Mouse (Mus musculus) liver, adult 2 months (tissue): Measurements from ENCODE around the gene Akt2. TPM values are rescaled to one million over a fixed set of nuclear protein-coding genes. Genes with fewer than 3 reads are reported as not detected.

ENCODE experiments used
- DNase-seq: peaks from one replicate; pipeline ENCODE4 v3.0.0-alpha.2; 2011; ENCODE audit warnings: low read depth, low spot score; ENCODE audit errors: extremely low read depth
- H3K27ac ChIP-seq: fragments of 200-500 bp; replicated peaks from 2 replicates; pipeline ENCODE4 v1.5.1; 2012; ENCODE audit warnings: low read depth, mild to moderate bottlenecking, control low read depth, inconsistent platforms, low read length; ENCODE audit not compliant: insufficient read depth
- H3K27me3 ChIP-seq: fragments of 200-500 bp; 2 replicates; pipeline ENCODE4 v1.6.1; 2012; ENCODE audit warnings: mild to moderate bottlenecking, moderate library complexity, low read length, inconsistent platforms; ENCODE audit not compliant: control insufficient read depth, insufficient read depth
- H3K36me3 ChIP-seq: fragments of 200-500 bp; 2 replicates; pipeline ENCODE4 v1.6.1; 2012; ENCODE audit warnings: low read length, inconsistent platforms; ENCODE audit not compliant: control insufficient read depth, insufficient read depth
- H3K4me1 ChIP-seq: fragments of 200-500 bp; 2 replicates; pipeline ENCODE4 v1.6.1; 2011; ENCODE audit warnings: low read length; ENCODE audit not compliant: control insufficient read depth, insufficient read depth
- H3K4me3 ChIP-seq: fragments of 200-500 bp; 2 replicates; pipeline ENCODE4 v1.5.1; 2011; ENCODE audit warnings: low read depth, mild to moderate bottlenecking, control low read depth, low read length, moderate library complexity; ENCODE audit not compliant: insufficient read depth
- H3K79me2 ChIP-seq: fragments of 200-500 bp; 2 replicates; pipeline ENCODE4 v1.6.1; 2012; ENCODE audit warnings: inconsistent platforms, mild to moderate bottlenecking, low read length, moderate library complexity; ENCODE audit not compliant: control insufficient read depth, insufficient read depth
- H3K9ac ChIP-seq: fragments of 200-500 bp; 2 replicates; pipeline ENCODE4 v1.6.1; 2012; ENCODE audit warnings: low read depth, mild to moderate bottlenecking, control low read depth, inconsistent platforms, low read length
- CTCF ChIP-seq: fragments of 200-500 bp; IDR thresholded peaks from 2 replicates; pipeline ENCODE4 v1.5.1; 2011; ENCODE audit warnings: low read depth, low read length, control low read depth
- POLR2A ChIP-seq: fragments of 200-500 bp; IDR thresholded peaks from 2 replicates; pipeline ENCODE4 v1.6.1; 2011; ENCODE audit warnings: low read length, control low read depth; ENCODE audit not compliant: insufficient read depth; ENCODE audit errors: extremely low read depth
- WGBS: fragments of 180-500 bp; shearing (Covaris S2); methylation state at CpG from one replicate; pipeline ENCODE4 v1.1.7; 2018; 5-methylcytosine and 5-hydroxymethylcytosine counted together
- polyA plus RNA-seq: library from polyadenylated mRNA; depleted of rRNA; stranded (reverse); fragments of >200 nt; gene quantifications from 2 replicates; pipeline ENCODE4 v1.2.3, GENCODE M21; 2012
- total RNA-seq: library from RNA; depleted of rRNA; stranded (reverse); fragments of >200 nt; gene quantifications from 2 replicates; pipeline ENCODE4 v1.2.3, GENCODE M21; 2014

Gene Akt2
- total and polyA plus RNA-seq, 2 experiments, result 57.1 to 81.3 TPM

GRCm38 (mm10) chr7:27683218-27683617 lies 91.9 kb downstream of the Akt2 start:
- Histone ChIP-seq H3K9ac (no peak overlapping the region), H3K4me3 (no peak overlapping the region), H3K4me1 (peaks cover 1% of the 10 kb centered on the region), H3K79me2 (no peaks in the 10 kb centered on the region), H3K27ac (no peak overlapping the region), H3K36me3 (no peaks in the 10 kb centered on the region), H3K27me3 (no peaks in the 10 kb centered on the region; the same call in 1 of the 2 replicates)
- DNase-seq, result no peak
- TF ChIP-seq CTCF (no peak), POLR2A (no peak)
- WGBS, result 47% methylated on average over 2 of the region's 2 CpGs

- no peak for TF ChIP-seq CTCF
- no peak for TF ChIP-seq POLR2A
- no peak overlapping the region for H3K4me3 ChIP-seq
- H3K27me3 ChIP-seq, result no peaks in the 10 kb centered on the region; the same call in 1 of the 2 replicates
- WGBS, result 44% methylated on average over 5 of the region's 5 CpGs
- peaks cover 6% of the 10 kb centered on the region for H3K4me1 ChIP-seq
- no peaks in the 10 kb centered on the region for H3K79me2 ChIP-seq
- no peak for DNase-seq
- no peak overlapping the region for H3K9ac ChIP-seq
- no peak overlapping the region for H3K27ac ChIP-seq
- H3K36me3 ChIP-seq, result no peaks in the 10 kb centered on the region
Measured at GRCm38 (mm10) chr7:27685220-27685619, 93.9 kb downstream of the Akt2 start.

DNA sequence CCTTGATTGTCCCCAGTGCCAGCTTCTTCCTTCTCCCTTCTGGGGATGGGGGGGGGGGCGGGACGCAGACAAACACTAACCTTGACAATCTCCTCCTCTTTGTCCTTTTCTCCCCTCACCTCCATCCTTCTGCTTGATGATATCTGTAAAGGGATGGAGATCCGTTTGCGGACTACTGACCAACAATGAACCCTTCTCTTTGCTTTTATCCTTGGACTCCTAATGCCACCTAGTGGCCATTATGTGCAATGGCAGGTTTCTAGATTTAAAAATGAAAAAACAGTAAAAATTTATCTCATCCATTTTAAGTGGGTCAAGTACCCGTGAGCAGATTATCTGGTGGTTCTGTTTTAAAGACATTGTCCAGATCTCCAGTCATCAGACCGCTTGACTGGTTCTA lies 94.3 kb downstream of the Akt2 start:
- WGBS, result under 1% methylated on average over 6 of the region's 6 CpGs
- peaks cover 6% of the 10 kb centered on the region for H3K4me1 ChIP-seq
- H3K4me3 ChIP-seq, result no peak overlapping the region
- H3K27me3 ChIP-seq, result no peaks in the 10 kb centered on the region; the same call in 1 of the 2 replicates
- peak; percentile 47 for TF ChIP-seq CTCF
- no peak for TF ChIP-seq POLR2A
- H3K79me2 ChIP-seq, result no peaks in the 10 kb centered on the region
- H3K9ac ChIP-seq, result no peak overlapping the region
- no peak overlapping the region for H3K27ac ChIP-seq
- no peaks in the 10 kb centered on the region for H3K36me3 ChIP-seq
- DNase-seq, result peak; percentile 30

- no peak for DNase-seq
- Histone ChIP-seq H3K27ac (no peak overlapping the region), H3K9ac (no peak overlapping the region), H3K79me2 (no peaks in the 10 kb centered on the region), H3K27me3 (no peaks in the 10 kb centered on the region; the same call in 1 of the 2 replicates), H3K4me1 (peaks cover 6% of the 10 kb centered on the region), H3K36me3 (no peaks in the 10 kb centered on the region), H3K4me3 (no peak overlapping the region)
- TF ChIP-seq CTCF, result no peak
- TF ChIP-seq POLR2A, result no peak
- 100% methylated on average over 1 of the region's 1 CpGs for WGBS
Measured at GRCm38 (mm10) chr7:27687043-27687442, 95.7 kb downstream of the Akt2 start.

DNA sequence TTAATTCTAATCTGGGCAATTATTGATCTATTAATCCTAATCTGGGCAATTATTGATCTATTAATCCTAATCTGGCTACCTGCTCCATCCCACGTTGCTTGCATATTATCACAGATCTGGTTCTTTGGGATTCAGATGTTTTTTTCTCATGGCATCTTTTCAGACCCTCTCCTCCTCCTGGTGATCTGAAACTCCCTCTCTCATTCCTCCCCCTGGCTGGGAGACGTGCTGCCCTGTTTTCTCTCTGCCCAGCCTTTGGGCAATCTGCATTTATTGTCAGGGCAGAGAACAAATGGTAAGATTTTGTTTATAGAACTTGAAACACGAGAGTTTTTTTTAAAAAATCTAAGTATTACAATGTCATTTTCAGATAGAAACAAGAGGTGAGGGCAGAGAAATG lies 96.5 kb downstream of the Akt2 start:
- no peaks in the 10 kb centered on the region for H3K79me2 ChIP-seq
- H3K4me3 ChIP-seq, result no peak overlapping the region
- no peak overlapping the region for H3K27ac ChIP-seq
- peaks cover 6% of the 10 kb centered on the region for H3K4me1 ChIP-seq
- no peaks in the 10 kb centered on the region; the same call in 1 of the 2 replicates for H3K27me3 ChIP-seq
- no peak overlapping the region for H3K9ac ChIP-seq
- H3K36me3 ChIP-seq, result no peaks in the 10 kb centered on the region
- no peak for TF ChIP-seq POLR2A
- TF ChIP-seq CTCF, result no peak
- 67% methylated on average over 3 of the region's 3 CpGs for WGBS
- no peak for DNase-seq

GRCm38 (mm10) chr7:27688246-27688788 lies 97.0 kb downstream of the Akt2 start:
- DNase-seq, result no peak
- TF ChIP-seq POLR2A (no peak), CTCF (no peak)
- H3K9ac ChIP-seq, result no peak overlapping the region
- H3K4me1 ChIP-seq, result peaks cover 6% of the 10 kb centered on the region
- H3K36me3 ChIP-seq, result no peaks in the 10 kb centered on the region
- no peak overlapping the region for H3K27ac ChIP-seq
- H3K27me3 ChIP-seq, result no peaks in the 10 kb centered on the region; the same call in 1 of the 2 replicates
- H3K79me2 ChIP-seq, result no peaks in the 10 kb centered on the region
- 38% methylated on average over 14 of the region's 14 CpGs for WGBS
- peak overlapping the region; percentile 56; the same call in 1 of the 2 replicates for H3K4me3 ChIP-seq
